Mouse (Mus musculus): ENCODE data around the gene Gxylt2.

GRCm38 (mm10) chr6:100716817-100717216 lies 12.3 kb downstream of the Gxylt2 start:
- TF ChIP-seq POLR2A (IDR thresholded peaks at IDR 0.05; ENCODE audit: borderline replicate concordance, low read depth, low read length) = no peak
- TF ChIP-seq CTCF (IDR thresholded peaks at IDR 0.05; ENCODE audit: low read depth, low read length) = no peak

Data from bone marrow macrophage, adult 2 months (primary cell).